Mouse (Mus musculus): ENCODE results near the gene Dbi. TPM values are rescaled to one million over a fixed set of nuclear protein-coding genes. Genes with fewer than 3 reads are reported as not detected.

The Dbi gene
- total and polyA plus RNA-seq, 3 experiments = 149 to 164 TPM; not detected in 1

- Histone ChIP-seq H3K4me3 (ENCODE audit: control insufficient read depth in 1 of 2, insufficient read depth in 1 of 2, low read depth in 2 of 2, low read length in 2 of 2) (no peak overlapping the region), H3K9me3 (replicated peaks; ENCODE audit: insufficient read depth, low read length) (no peaks in the 10 kb centered on the region), H3K27ac (ENCODE audit: control insufficient read depth, low read depth, low read length) (no peak overlapping the region), H3K27me3 (ENCODE audit: control insufficient read depth in 1 of 2, insufficient read depth in 2 of 2, low read length in 2 of 2) (no peaks in the 10 kb centered on the region), H3K79me2 (ENCODE audit: control insufficient read depth, insufficient read depth, low read length, poor library complexity) (no peaks in the 10 kb centered on the region), H3K36me3 (ENCODE audit: control insufficient read depth in 1 of 2, insufficient read depth in 2 of 2, low read length in 2 of 2) (peaks cover 0 to 3% of the 10 kb centered on the region in 2 experiments; a peak in 1 of 4 replicates), H3K4me1 (ENCODE audit: control insufficient read depth in 1 of 2, insufficient read depth in 2 of 2, low read length in 2 of 2) (no peaks in the 10 kb centered on the region), H3K9ac (ENCODE audit: control insufficient read depth, low read depth, low read length, poor library complexity, severe bottlenecking) (no peak overlapping the region)
- no peak for DNase-seq (ENCODE audit: low read depth, low spot score)
- TF ChIP-seq TBP (IDR thresholded peaks at IDR 0.05; ENCODE audit: low read depth, low read length) (no peak), GABPA (IDR thresholded peaks at IDR 0.05; ENCODE audit: low read depth, low read length) (no peak), ZNF384 (IDR thresholded peaks at IDR 0.05; ENCODE audit: low read depth, low read length) (0 out of 2 replicates have a peak, but pooled peaks have one; percentile 8), TCF12 (IDR thresholded peaks at IDR 0.05; ENCODE audit: low read depth, low read length) (no peak), NELFE (IDR thresholded peaks at IDR 0.05; ENCODE audit: low read depth, low read length) (no peak), MYC (IDR thresholded peaks at IDR 0.05; ENCODE audit: low read depth, low read length) (no peak)
Observed at GRCm38 (mm10) chr1:120082957-120083585, 37.8 kb downstream of the Dbi start.

GRCm38 (mm10) chr1:120080632-120081031, 40.2 kb downstream of the Dbi start:
- Histone ChIP-seq H3K9ac (ENCODE audit: control insufficient read depth, low read depth, low read length, poor library complexity, severe bottlenecking) (no peak overlapping the region), H3K4me3 (ENCODE audit: control insufficient read depth in 1 of 2, insufficient read depth in 1 of 2, low read depth in 2 of 2, low read length in 2 of 2) (no peak overlapping the region), H3K27ac (ENCODE audit: control insufficient read depth, low read depth, low read length) (no peak overlapping the region), H3K36me3 (ENCODE audit: control insufficient read depth in 1 of 2, insufficient read depth in 2 of 2, low read length in 2 of 2) (peaks cover 0 to 3% of the 10 kb centered on the region in 2 experiments; a peak in 1 of 4 replicates), H3K27me3 (ENCODE audit: control insufficient read depth in 1 of 2, insufficient read depth in 2 of 2, low read length in 2 of 2) (no peaks in the 10 kb centered on the region), H3K79me2 (ENCODE audit: control insufficient read depth, insufficient read depth, low read length, poor library complexity) (no peaks in the 10 kb centered on the region), H3K9me3 (replicated peaks; ENCODE audit: insufficient read depth, low read length) (no peaks in the 10 kb centered on the region), H3K4me1 (ENCODE audit: control insufficient read depth in 1 of 2, insufficient read depth in 2 of 2, low read length in 2 of 2) (no peaks in the 10 kb centered on the region)
- DNase-seq (ENCODE audit: low read depth, low spot score) = no peak
- TF ChIP-seq BHLHE40 (IDR thresholded peaks at IDR 0.05; ENCODE audit: borderline replicate concordance, low read depth, low read length) = no peak
- no peak for TF ChIP-seq KAT2A (conservative IDR thresholded peaks at IDR 0.05; ENCODE audit: low read depth, low read length)
- TF ChIP-seq MAZ (IDR thresholded peaks at IDR 0.05; ENCODE audit: low read depth, low read length) = no peak
- no peak for TF ChIP-seq SMC3 (IDR thresholded peaks at IDR 0.05; ENCODE audit: low read depth, low read length)
- TF ChIP-seq MEF2A (IDR thresholded peaks at IDR 0.05; ENCODE audit: extremely low read depth, insufficient replicate concordance, low read depth, low read length, poor library complexity, severe bottlenecking) = no peak
- no peak for TF ChIP-seq GATA1 (IDR thresholded peaks at IDR 0.05; ENCODE audit: low read depth, low read length)
- no peak for TF ChIP-seq UBTF (IDR thresholded peaks at IDR 0.05; ENCODE audit: borderline replicate concordance, insufficient read depth, low read depth, low read length)
- no peak for TF ChIP-seq ETS1 (IDR thresholded peaks at IDR 0.05; ENCODE audit: low read depth, low read length)
- no peak for TF ChIP-seq E2F4 (IDR thresholded peaks at IDR 0.05; ENCODE audit: borderline replicate concordance, low read depth, low read length)
- TF ChIP-seq MAX (IDR thresholded peaks at IDR 0.05; ENCODE audit: low read length) = no peak
- no peak for TF ChIP-seq CHD2 (IDR thresholded peaks at IDR 0.05; ENCODE audit: low read length)
- no peak for TF ChIP-seq NRF1 (IDR thresholded peaks at IDR 0.05; ENCODE audit: insufficient read depth, low read depth, low read length, poor library complexity, severe bottlenecking)
- TF ChIP-seq MAFK (IDR thresholded peaks at IDR 0.05; ENCODE audit: borderline replicate concordance, low read depth, low read length) = no peak
- TF ChIP-seq USF2 (IDR thresholded peaks at IDR 0.05; ENCODE audit: borderline replicate concordance in 1 of 2, insufficient read depth in 1 of 2, low read depth in 1 of 2, low read length in 2 of 2) = no peak
- no peak for TF ChIP-seq CHD1 (IDR thresholded peaks at IDR 0.05; ENCODE audit: low read depth, low read length)
- TF ChIP-seq CTCF (IDR thresholded peaks at IDR 0.05 in 2 of 3, conservative IDR thresholded peaks at IDR 0.05 in 1 of 3; ENCODE audit: control insufficient read depth in 1 of 3, insufficient read depth in 1 of 3, low read depth in 2 of 3, low read length in 3 of 3, poor library complexity in 1 of 3, severe bottlenecking in 1 of 3) = no peak
- TF ChIP-seq ELF1 (IDR thresholded peaks at IDR 0.05; ENCODE audit: low read depth, low read length) = no peak
- no peak for TF ChIP-seq GABPA (IDR thresholded peaks at IDR 0.05; ENCODE audit: low read depth, low read length)
- no peak for TF ChIP-seq NELFE (IDR thresholded peaks at IDR 0.05; ENCODE audit: low read depth, low read length)
